Mouse (Mus musculus) embryo, embryonic 11 days (tissue): ENCODE measurements around the gene Pot1a.
A peak's percentile ranks its signal among the peaks of the same experiment; 100 is the strongest.

Source experiments
- DNase-seq: peaks from one replicate; pipeline ENCODE4 v3.0.0-alpha.2; 2015

Pot1a gene

DNA sequence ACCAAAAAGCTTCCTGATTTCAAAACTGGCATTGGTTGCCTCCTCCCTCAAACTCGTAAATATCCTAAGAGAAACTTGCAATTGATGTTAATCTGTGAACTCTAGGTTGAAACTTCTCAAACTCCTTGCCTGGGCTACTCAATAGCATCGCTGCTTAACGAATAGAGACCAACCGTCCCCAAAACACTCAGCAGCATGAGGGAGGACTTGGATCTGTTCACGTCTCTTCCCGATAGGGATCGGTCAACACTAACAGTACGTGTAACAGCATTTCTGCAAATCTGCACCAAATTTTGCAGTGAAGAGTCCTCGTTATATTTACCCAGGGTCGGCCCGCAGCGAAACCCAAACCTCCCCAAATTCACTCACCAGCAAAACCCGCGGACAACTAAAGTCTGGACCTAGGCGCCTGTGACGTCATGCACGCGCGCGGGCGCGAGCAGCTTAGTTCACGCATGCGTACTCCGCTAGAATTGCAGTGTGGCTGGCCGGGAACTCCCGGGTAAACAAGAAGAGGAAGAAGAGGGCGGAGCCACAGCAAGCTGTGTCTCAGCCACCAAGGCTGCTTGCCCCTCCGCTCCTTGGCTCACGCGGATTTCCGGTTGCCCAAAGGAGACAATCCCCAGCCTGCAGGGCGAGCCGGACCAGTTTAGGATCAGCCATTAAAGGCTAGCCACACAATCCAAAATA lies at the start of gene Pot1a:
Gene Pot1a, minus strand, starts transcription at position 441 of the 690 bp plus-strand sequence.
- DNase-seq = peak; percentile 98

DNA sequence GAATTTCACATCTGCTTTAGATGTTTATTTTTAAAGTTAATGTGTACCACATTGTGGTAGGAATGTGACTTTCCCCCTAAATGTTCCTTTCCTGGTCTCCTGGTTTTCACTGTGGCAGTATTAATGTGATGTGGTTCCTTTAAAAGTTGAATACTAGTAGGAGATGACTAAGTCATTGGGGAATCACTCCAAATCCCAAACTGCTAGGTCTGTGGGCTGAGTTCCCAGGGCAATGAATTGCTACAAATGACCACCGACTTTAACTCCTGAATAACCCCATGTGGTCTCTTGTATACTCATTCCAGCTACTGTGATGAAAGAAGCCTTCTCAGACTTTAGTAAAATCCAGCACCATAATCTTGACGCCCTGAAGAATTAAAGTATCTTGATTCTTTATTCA lies 27.2 kb upstream of the Pot1a start:
- DNase-seq = peak; percentile 1

DNA sequence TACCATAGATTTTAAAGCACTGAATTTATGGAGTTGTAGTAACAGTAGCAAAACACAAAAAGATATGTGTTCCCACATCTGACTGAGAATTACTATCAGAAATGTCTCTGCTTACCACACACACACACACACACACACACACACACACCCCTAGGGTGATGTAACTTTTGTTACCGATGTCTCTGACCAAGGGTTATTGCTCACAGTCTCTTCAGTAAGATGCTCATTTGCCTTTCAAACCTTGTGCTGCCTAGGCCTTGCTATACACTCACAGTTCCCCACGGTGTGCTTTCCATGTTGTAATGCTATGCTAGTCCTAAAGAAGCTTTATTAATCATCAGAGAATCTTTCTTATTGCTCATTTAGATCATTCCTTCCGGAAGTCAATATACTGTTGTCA lies 3.0 kb downstream of the Pot1a start:
- no peak for DNase-seq

DNA sequence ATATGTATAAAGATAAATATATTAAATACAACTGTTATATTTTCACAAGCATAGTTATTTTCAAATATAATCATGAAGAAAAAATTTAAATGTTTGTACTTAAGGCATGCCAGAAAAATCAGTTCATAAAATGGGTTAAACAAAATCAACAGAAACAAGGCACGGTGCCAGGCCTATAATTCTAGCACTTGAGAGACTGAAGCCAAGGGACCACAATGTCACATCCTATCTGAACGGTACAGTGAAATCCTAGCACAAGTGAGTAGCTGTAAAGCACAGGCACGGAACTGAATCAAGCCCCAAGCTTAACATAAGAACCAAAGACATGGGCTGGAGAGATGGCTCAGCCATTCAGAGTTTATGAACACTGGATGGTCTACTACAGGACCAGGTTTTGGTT lies 6.8 kb downstream of the Pot1a start:
- no peak for DNase-seq

DNA sequence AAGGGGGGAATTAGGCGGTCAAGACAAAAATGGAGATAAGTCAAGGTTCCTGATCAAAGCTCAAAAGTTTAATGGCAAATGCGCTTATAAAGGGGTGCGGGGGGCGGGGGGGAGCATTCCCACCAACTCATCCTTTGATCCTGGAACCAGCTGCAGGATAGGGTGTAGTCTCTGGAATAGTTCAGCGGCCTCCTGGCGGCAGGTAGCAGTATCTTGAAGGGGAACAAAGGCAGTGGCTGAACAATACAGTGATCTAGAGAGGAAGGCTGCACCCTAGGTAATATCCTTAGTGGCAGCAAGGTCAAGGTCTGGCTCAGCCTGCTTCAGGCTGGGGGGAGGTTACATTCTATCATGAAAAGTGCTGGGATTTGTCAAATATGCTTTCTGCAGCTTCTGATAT lies 7.8 kb downstream of the Pot1a start:
- DNase-seq = no peak

DNA sequence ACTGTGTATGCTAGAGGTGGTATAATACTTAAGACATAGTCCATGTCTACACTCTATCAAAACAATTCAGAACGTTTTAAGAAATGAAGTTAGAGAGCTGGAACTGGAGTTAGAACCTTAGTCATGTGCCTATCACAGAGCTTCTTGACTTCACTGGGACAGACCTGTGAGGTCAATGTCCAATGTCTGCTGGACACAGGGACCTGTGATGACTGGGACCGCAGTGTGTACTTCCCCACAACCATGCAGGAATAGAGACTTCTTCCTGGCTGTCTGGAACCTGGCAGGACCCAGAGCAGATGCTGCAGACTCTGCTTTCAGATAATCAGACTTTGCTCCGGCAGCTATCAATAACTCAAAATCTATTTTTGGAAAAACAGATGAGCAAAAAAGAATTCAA lies 40.8 kb downstream of the Pot1a start:
- DNase-seq = no peak

DNA sequence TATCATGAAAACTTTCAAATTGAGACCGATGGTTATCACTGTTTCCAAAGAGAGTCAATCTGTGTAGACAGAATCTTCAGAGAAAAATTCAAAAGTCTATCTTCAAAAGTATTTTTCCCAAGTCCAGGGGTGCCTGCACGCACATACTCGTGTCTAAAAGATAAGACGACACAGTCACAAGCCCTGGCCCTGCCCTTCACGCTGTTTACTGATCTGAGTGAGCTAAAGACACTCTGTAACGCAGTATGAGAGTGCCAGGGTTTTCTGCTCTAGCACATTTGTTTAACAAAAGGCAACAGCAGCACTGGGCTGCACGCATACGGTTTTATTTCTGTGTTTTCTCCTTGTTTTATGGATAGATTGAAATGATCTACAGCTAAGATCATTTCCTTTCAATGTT lies 41.5 kb downstream of the Pot1a start:
- DNase-seq = no peak

DNA sequence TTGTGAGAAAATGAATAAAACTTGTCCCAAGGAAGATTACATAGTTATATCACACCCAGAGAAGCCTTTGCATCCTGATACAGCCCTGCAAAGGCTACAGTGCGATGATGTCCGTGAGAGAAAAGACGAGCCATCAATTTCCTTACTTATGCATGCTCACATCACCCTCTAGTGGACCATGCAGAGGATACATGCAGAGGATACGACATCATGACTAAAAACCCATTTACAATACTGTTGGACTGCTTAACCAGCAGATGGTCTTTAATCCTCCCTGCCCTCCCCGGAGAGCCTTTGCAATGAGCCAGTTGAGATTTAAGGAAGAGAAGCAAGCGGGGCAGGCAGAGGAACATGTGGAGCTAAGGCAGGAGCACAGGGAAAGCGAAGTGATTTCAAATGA lies 42.0 kb downstream of the Pot1a start:
- DNase-seq = peak; percentile 60

DNA sequence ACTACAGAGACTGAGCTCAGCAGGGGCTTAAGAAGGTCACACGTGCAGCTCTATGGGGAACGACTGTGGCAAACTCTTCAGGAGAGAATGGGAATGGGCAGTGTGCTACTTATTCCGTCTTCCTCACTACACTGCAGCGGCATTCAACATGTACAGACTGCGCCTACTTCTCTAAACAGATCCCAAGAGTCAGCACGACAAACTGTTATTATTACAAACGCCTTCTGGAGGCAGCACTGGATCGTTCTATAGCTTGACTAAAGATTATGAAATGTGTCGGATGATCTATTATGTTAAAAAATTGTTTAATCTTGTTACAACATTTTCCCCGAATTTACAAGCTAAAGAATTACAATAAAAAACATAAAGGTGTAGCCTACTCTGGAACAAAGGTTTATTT lies 42.8 kb downstream of the Pot1a start:
- DNase-seq = no peak

DNA sequence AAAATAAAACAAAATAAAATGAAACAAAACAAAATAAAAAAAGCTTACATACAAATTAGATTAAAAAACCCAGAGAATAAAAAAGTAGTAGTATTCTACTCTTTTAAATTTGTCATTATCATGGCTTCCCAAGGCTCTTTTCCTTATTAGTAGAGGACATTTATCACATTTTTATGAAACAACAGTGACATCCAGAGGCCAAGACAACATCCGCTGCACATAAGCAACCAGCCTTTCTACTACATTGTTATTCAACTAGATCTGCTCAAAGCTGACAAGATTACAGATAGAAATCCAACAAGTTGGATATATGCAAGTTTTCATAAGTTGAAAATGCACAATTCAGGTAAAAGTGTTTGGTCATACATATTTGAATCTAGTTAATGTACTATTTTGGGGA lies 56.4 kb downstream of the Pot1a start:
- peak; percentile 3 for DNase-seq

DNA sequence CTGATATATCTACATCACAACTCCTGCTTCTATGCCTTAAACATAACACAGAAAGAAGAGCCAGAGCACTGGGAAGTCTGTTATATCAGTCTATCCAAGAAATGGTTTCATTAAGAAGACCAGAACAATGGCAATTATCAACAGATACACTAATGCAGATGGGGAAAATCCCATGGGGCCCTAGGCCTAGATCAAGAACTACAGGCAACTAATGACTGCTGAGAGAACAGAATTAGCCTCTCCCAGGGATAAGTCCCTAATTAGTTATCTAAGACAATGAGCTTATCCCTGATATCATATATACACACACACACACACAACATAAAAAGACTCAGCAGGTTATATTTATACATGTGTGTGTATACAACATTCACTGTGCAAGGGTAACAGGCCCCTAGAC lies 72.5 kb downstream of the Pot1a start:
- DNase-seq = no peak

DNA sequence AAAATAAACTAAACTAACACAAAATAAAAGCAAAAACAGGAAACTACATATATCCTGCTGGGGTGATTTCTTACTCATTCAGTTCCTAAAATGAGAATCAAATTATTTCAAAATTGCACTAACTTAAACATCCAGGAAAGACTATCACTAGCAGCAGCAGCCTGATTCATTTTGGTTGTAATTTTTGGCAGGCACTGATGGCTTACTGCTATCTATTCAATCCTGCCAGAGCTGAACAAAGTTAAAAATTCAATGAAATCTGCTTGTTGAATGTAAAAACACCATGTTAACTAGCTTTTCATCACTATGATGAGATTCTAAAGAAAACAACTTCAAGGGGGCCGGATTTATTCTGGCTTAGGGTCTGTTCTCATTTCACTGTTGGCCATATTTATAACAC lies 82.5 kb downstream of the Pot1a start:
- DNase-seq = no peak

DNA sequence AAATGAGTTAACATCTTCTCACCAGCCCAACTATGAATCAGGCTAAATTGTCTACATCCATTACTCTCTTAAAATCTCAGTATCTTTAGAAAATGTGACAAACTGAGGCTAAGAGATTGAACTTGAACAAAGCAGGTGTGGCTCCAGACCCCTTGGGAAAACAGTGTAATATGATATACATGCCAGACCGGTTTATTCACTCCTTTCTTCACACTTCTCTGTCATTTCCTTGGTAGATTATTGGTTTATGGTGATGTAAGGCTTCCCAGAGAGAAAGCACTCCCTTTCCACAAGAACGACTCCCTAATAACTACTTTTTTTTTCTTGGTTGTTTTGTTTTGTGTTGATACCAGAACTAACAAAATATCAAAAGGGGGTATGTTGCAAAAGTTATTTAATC lies 98.4 kb downstream of the Pot1a start:
- no peak for DNase-seq

DNA sequence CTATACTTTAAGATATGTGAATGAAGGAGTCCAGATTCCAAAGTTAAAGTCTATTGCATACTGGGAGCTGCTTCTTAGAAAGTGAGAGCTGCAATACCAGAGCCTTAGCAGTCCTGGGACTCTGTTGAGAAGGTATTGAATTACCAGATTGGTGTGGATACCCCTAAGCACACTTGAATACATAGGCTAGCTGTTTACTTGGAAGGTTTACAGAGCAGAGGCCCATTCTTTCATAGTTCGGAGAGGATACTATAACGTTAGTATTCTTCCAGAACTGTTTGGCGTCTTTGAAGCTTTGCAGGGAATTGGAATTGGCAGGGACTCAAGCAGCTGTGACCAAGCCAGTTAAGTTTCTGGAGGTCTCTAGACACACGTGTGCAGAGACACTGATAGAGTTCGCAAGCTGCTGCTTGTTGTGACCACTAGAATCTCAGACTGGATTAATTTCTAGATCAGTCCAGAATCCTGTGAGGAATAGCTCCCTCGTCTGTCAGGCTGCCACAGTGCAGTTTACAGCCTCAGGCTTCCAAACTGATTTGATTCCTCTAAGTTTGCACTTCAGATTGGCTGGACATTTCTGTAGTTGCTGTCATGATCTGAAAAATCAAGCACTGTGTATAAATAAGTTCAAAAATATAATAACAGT lies 99.7 kb downstream of the Pot1a start:
- peak; percentile 44 for DNase-seq

DNA sequence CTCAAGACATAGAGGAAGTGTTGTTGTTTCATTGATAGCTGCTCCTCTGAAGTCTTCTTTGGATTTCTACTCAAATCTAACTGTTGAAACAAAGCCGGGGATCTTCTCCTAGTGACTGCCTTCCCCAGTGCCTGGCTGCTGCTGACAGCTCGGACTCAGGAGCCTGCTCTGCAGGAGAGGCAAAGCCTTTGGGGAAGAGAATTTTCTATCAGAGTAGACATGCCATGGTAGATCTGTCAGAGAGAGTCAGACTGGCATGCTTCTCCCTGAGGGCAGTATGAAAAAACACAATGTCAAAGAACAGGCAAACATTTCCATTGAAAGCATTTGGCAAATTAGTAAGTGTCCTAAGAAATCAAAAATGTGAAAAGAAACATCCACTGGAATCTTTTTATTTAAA lies 109.1 kb downstream of the Pot1a start:
- DNase-seq = no peak
